Mouse (Mus musculus): ENCODE measurements around the gene Slc35f1. TPM values are rescaled to one million over a fixed set of nuclear protein-coding genes. Genes with fewer than 3 reads are reported as not detected.

Slc35f1 gene
- 1.4 and 1.7 TPM in 2 replicates for polyA plus RNA-seq (2015; fragmentation: Nextera tagmentation; extraction: Ambion mirVana)

GRCm38 (mm10) chr10:52690334-52690991 is at the start of gene Slc35f1:
TSS of gene Slc35f1 (plus strand) at chr10:52690533.
- H3K4me1 ChIP-seq = peaks cover 9% of the 10 kb centered on the region; the same call in 1 of the 2 replicates
- peak within 1 kb of the TSS; percentile 64 for H3K9ac ChIP-seq
- H3K4me3 ChIP-seq = peak within 1 kb of the TSS; percentile 70
- no peaks in the 10 kb centered on the region for H3K36me3 ChIP-seq
- H3K9me3 ChIP-seq = no peaks in the 10 kb centered on the region
- peaks cover 9% of the 10 kb centered on the region for H3K27me3 ChIP-seq
- peak within 1 kb of the TSS; percentile 97 for H3K4me2 ChIP-seq
- WGBS = under 1% methylated on average over 49 of the region's 54 CpGs
- ATAC-seq (ENCODE audit: borderline replicate concordance, extremely low read depth, low FRiP score, low TSS enrichment) = peak; percentile 87
- peak within 1 kb of the TSS; percentile 59 for H3K27ac ChIP-seq

DNA sequence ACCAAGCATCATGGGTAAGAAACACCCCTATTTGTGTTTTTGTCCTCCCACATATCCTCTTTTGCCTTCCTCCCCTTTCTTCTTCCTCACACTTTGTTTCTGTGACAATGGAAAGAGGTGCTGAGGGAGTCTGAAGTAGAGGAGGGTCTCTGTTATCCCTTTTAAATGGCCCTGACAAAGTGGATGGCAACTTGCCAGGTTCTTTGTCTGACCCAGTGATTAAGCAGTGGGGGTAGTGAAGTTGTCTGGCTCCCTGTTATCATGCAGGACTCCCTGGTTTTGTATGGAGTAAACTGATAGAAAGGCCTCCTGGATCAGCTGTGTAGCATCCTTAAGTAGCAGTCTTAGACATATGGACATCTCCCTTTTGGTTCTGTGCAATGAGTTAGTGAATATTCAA is 19.1 kb upstream of the Slc35f1 start:
- Histone ChIP-seq H3K4me3 (no peak overlapping the region), H3K9ac (no peak overlapping the region), H3K4me2 (no peak overlapping the region), H3K27me3 (no peaks in the 10 kb centered on the region), H3K27ac (no peak overlapping the region), H3K9me3 (no peaks in the 10 kb centered on the region), H3K4me1 (no peaks in the 10 kb centered on the region), H3K36me3 (no peaks in the 10 kb centered on the region)
- no peak for ATAC-seq (ENCODE audit: borderline replicate concordance, extremely low read depth, low FRiP score, low TSS enrichment)

GRCm38 (mm10) chr10:52690992-52691731 is 829 bp downstream of the Slc35f1 start:
- peaks cover 9% of the 10 kb centered on the region for H3K27me3 ChIP-seq
- H3K9ac ChIP-seq = peak overlapping the region; percentile 64
- H3K36me3 ChIP-seq = no peaks in the 10 kb centered on the region
- peak overlapping the region; percentile 97 for H3K4me2 ChIP-seq
- WGBS = 1% methylated on average over 45 of the region's 45 CpGs
- ATAC-seq (ENCODE audit: borderline replicate concordance, extremely low read depth, low FRiP score, low TSS enrichment) = peak; percentile 66
- peak overlapping the region; percentile 59; the same call in 1 of the 2 replicates for H3K27ac ChIP-seq
- peak overlapping the region; percentile 70 for H3K4me3 ChIP-seq
- peaks cover 9% of the 10 kb centered on the region; the same call in 1 of the 2 replicates for H3K4me1 ChIP-seq
- H3K9me3 ChIP-seq = no peaks in the 10 kb centered on the region

GRCm38 (mm10) chr10:52703688-52704087 is 13.4 kb downstream of the Slc35f1 start:
- peak overlapping the region; percentile 89 for H3K4me2 ChIP-seq
- ATAC-seq (ENCODE audit: borderline replicate concordance, extremely low read depth, low FRiP score, low TSS enrichment) = no peak
- H3K9ac ChIP-seq = no peak overlapping the region
- H3K27ac ChIP-seq = no peak overlapping the region
- peaks cover 14% of the 10 kb centered on the region for H3K4me1 ChIP-seq
- no peaks in the 10 kb centered on the region for H3K9me3 ChIP-seq
- H3K27me3 ChIP-seq = no peaks in the 10 kb centered on the region
- no peak overlapping the region for H3K4me3 ChIP-seq
- no peaks in the 10 kb centered on the region for H3K36me3 ChIP-seq

DNA sequence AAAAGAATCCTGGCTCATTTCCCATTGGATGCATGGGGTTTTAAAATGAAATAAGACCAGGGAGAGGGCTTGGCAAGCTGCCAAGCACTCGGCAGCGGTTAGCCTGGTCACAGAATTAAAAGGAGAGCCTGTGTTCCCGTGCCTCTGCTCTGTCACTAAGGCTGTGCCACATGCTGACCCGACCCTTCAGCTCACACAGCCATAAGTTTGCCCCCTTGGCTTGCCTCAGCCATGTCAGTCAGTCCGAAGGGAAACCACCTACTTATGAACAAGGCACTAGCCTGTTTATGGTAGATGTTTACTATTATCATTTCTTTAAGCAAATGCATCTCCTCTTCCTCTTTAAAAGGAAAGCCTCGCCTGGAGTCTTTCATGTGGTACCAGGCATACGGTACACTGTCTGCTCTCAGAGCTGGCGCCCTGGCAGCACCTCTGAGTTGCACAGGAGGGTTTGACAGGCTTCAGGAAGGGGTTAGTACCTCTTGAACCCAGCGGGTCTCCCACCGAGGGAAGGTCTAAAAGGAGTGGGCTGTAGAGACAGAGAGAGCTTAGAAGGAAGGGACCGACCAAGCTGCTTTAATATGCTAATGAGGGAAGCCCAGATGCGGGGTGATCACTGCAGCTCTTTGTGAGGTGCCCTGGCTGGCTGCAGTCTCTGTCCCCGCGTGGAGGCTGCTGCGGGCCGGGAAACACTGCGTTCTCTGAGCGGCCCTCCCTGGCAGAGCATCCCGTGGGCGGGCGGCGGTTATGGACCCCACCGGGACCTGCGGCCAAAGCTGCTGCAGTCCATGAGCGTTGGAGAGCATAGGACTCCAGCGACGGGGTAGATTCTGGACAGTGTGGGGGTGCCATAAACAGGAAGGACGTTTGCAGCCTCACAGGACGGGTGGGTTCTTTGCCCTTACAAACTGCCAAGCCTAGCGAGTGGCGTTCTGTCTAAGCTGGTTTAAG is 14.0 kb downstream of the Slc35f1 start:
- Histone ChIP-seq H3K36me3 (no peaks in the 10 kb centered on the region), H3K27me3 (no peaks in the 10 kb centered on the region), H3K9me3 (no peaks in the 10 kb centered on the region), H3K27ac (no peak overlapping the region), H3K9ac (peak overlapping the region; percentile 11; the same call in 1 of the 2 replicates), H3K4me1 (peaks cover 14% of the 10 kb centered on the region), H3K4me3 (peak overlapping the region; percentile 39), H3K4me2 (peak overlapping the region; percentile 89)
- ATAC-seq (ENCODE audit: borderline replicate concordance, extremely low read depth, low FRiP score, low TSS enrichment) = peak; percentile 73; the same call in 1 of the 2 replicates
- WGBS = 2% methylated on average over 31 of the region's 31 CpGs

DNA sequence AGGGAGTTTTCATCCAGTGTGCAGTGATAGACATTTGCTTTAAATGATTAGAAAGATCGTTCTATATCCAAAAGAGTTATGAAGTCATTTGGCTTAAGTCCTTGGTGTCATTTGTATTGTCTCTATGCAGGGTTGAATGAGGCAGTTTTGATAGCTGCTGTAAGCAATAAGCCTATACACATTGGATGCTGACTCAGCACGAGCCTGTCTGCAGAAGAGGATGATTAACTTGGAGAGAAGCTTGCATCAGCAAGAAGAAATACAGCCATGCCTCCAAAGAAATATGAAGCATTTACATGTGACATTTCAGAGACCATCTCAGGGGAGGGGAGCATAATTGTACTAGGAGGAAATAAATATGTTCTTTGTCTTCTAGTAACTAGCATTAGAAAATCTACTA is 19.1 kb downstream of the Slc35f1 start:
- no peaks in the 10 kb centered on the region for H3K27me3 ChIP-seq
- no peaks in the 10 kb centered on the region for H3K9me3 ChIP-seq
- H3K9ac ChIP-seq = no peak overlapping the region
- ATAC-seq (ENCODE audit: borderline replicate concordance, extremely low read depth, low FRiP score, low TSS enrichment) = no peak
- WGBS = 53% methylated on average over 2 of the region's 2 CpGs
- no peak overlapping the region for H3K4me2 ChIP-seq
- H3K36me3 ChIP-seq = no peaks in the 10 kb centered on the region
- no peak overlapping the region for H3K4me3 ChIP-seq
- peaks cover 6% of the 10 kb centered on the region for H3K4me1 ChIP-seq
- H3K27ac ChIP-seq = no peak overlapping the region

DNA sequence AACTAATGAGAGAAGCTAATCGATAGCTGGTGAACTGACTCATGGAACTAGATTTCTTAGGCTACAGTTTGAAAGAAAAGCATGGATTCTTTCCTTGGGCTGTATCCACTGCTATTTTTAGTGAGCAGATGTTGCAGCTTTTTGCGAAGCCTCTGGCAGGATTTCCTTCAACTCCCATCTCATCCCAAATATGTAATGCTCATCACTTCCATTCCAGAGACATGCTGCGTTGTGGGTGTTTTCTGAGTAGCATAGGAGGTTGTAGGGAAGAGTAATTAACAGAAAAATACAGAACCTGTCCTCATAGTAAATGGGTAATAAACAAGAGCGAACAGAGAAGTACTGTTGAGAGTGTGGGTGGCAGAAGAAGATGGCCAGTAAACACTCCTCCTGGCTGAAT is 21.8 kb downstream of the Slc35f1 start:
- ATAC-seq (ENCODE audit: borderline replicate concordance, extremely low read depth, low FRiP score, low TSS enrichment) = no peak
- no peak overlapping the region for H3K27ac ChIP-seq
- WGBS = 83% methylated on average over 4 of the region's 4 CpGs
- H3K4me3 ChIP-seq = no peak overlapping the region
- H3K27me3 ChIP-seq = no peaks in the 10 kb centered on the region
- H3K4me1 ChIP-seq = no peaks in the 10 kb centered on the region
- H3K36me3 ChIP-seq = no peaks in the 10 kb centered on the region
- no peaks in the 10 kb centered on the region for H3K9me3 ChIP-seq
- H3K9ac ChIP-seq = no peak overlapping the region
- H3K4me2 ChIP-seq = no peak overlapping the region

DNA sequence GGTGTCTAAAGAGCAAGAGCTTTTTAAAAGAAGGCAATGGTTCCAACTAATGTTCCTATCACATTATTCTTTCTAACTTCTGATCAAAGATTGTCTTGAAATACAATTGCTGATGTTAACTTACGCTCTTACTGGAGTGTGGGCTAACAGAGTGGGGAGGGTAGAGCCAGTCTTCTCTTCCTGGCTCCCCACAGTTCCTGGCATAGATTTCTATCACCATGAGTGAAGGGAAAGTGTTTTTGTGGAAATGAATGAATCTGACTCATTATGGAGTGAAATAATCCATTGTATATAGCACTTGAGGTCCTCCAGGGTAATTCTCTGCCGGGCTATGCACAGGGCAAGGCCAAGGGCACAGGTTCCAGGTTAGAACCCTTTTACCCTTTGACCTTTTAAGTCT is 24.2 kb downstream of the Slc35f1 start:
- no peak for ATAC-seq (ENCODE audit: borderline replicate concordance, extremely low read depth, low FRiP score, low TSS enrichment)
- H3K27me3 ChIP-seq = no peaks in the 10 kb centered on the region
- no peaks in the 10 kb centered on the region for H3K36me3 ChIP-seq
- no peak overlapping the region for H3K4me2 ChIP-seq
- H3K4me3 ChIP-seq = no peak overlapping the region
- no peak overlapping the region for H3K9ac ChIP-seq
- H3K4me1 ChIP-seq = no peaks in the 10 kb centered on the region
- WGBS = 80% methylated on average over 2 of the region's 2 CpGs
- no peak overlapping the region for H3K27ac ChIP-seq
- no peaks in the 10 kb centered on the region for H3K9me3 ChIP-seq

DNA sequence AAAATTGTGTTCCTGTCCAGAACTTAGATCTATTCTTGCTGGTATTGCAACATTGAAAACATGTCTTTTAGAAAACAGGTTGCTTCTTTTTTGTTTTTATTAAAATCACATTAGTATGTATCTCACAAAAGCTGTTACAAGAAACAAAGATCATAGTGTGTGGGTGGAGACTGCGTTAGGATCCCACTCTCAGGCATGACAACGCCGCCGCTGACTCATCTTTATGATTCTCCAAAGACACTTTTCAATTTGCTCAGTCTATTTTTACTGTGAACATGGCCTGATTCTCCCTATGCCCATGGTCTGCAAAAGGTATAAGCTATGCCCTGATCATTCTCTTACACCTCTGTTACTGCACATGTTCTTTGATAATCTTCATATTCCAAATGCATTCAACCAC is 24.8 kb downstream of the Slc35f1 start:
- 93% methylated on average over 4 of the region's 4 CpGs for WGBS

DNA sequence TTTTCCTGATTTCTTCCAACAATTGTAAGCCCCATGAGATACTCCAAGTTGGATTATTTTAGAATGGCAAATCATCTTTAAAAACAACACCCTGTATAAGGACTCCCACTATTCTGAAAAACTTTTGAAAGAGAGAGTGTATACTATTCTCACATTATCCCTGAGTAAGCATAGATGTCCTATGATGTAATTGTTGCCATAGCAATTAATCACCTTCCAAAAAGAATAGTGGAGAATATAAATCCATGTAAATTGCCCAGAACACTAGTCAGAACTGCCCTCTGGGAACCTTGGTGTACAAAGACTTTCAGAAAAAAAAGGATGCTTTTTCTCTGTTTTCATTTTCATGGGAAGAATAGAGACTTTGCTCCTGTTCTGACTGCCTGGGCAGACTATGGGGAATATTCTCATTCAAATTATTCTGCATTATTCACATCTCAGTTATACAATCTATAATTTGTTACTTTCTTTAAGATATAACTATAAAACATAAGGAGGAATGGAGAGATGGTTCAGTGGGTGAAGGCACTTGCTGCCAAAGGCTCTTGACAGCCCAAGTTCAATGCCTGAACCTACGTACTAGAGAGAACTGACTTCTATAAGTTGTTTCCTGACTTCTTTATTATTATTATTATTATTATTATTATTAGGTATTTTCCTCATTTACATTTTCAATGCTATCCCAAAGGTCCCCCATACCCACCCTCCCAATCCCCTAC is 28.0 kb downstream of the Slc35f1 start:
- no peak overlapping the region for H3K4me3 ChIP-seq
- 92% methylated on average over 1 of the region's 1 CpGs for WGBS
- no peak overlapping the region for H3K9ac ChIP-seq
- H3K36me3 ChIP-seq = no peaks in the 10 kb centered on the region
- H3K27me3 ChIP-seq = no peaks in the 10 kb centered on the region
- no peak overlapping the region for H3K4me2 ChIP-seq
- no peak overlapping the region for H3K27ac ChIP-seq
- H3K4me1 ChIP-seq = no peaks in the 10 kb centered on the region
- H3K9me3 ChIP-seq = no peaks in the 10 kb centered on the region
- no peak for ATAC-seq (ENCODE audit: borderline replicate concordance, extremely low read depth, low FRiP score, low TSS enrichment)

More for the DNA sequence above, 24.8 kb downstream of the Slc35f1 start:
- Histone ChIP-seq H3K4me2 (no peak overlapping the region), H3K4me3 (no peak overlapping the region), H3K9ac (no peak overlapping the region), H3K27me3 (no peaks in the 10 kb centered on the region), H3K36me3 (no peaks in the 10 kb centered on the region), H3K4me1 (no peaks in the 10 kb centered on the region), H3K27ac (no peak overlapping the region), H3K9me3 (no peaks in the 10 kb centered on the region)
- no peak for ATAC-seq (ENCODE audit: borderline replicate concordance, extremely low read depth, low FRiP score, low TSS enrichment)

GRCm38 (mm10) chr10:52726674-52727073 is 36.3 kb downstream of the Slc35f1 start:
- no peak overlapping the region for H3K4me3 ChIP-seq
- no peak for ATAC-seq (ENCODE audit: borderline replicate concordance, extremely low read depth, low FRiP score, low TSS enrichment)
- no peak overlapping the region for H3K4me2 ChIP-seq
- H3K4me1 ChIP-seq = no peaks in the 10 kb centered on the region
- WGBS = 45% methylated on average over 5 of the region's 5 CpGs
- no peak overlapping the region for H3K27ac ChIP-seq
- H3K9ac ChIP-seq = no peak overlapping the region
- no peaks in the 10 kb centered on the region for H3K27me3 ChIP-seq
- H3K9me3 ChIP-seq = no peaks in the 10 kb centered on the region
- no peaks in the 10 kb centered on the region for H3K36me3 ChIP-seq

All from lung, embryonic 15.5 days (tissue).